Mouse (Mus musculus): ENCODE results near the gene Dmbx1.

GRCm38 (mm10) chr4:115886875-115887274, 52.9 kb downstream of the Dmbx1 start:
- TF ChIP-seq CTCF (IDR thresholded peaks at IDR 0.05; ENCODE audit: control insufficient read depth, insufficient read depth, insufficient read length) (no peak), FOSL1 (IDR thresholded peaks at IDR 0.05; ENCODE audit: insufficient read depth, low read length, poor library complexity, severe bottlenecking) (no peak), USF1 (IDR thresholded peaks at IDR 0.05; ENCODE audit: low read depth) (no peak)

Data from C2C12 (cell line).